Comparison of ENCODE assay signal across 13 mouse cellular contexts in genomic region chr1:186262040-186262439, GRCm38 (mm10).
DNase-seq lines count a peak whose midpoint lies in the region; ATAC-seq lines count a peak whose summit lies in the region.
"Had no signal": no experiment of that assay in that cellular context is flagged by ENCODE, and none has a peak within 500 bp of the region (broad histone marks: within the 10 kb centered on the region; RNA-seq: fewer than 3 reads in every experiment).

No protein-coding gene starts in this region.

- peaks cover 34% of the 10 kb centered on the region for H3K4me1 ChIP-seq in heart, embryonic 13.5 days
- H3K4me1 ChIP-seq in kidney, embryonic 16.5 days (ENCODE audit: insufficient read depth, low read length), result peaks cover 20% of the 10 kb centered on the region
- peaks cover 24% of the 10 kb centered on the region for H3K4me1 ChIP-seq in limb, embryonic 12.5 days (replicated peaks)

- no peak overlapping the region for H3K4me3 ChIP-seq in heart, embryonic 13.5 days
- H3K4me3 ChIP-seq in kidney, embryonic 16.5 days (ENCODE audit: low read length), result no peak overlapping the region
- no peak overlapping the region for H3K4me3 ChIP-seq in limb, embryonic 12.5 days (replicated peaks)
- H3K4me3 ChIP-seq: embryonic facial prominence, embryonic 12.5 days; midbrain, embryonic 12.5 days; neural tube, embryonic 15.5 days had no signal

- H3K9ac ChIP-seq in heart, embryonic 13.5 days, result no peak overlapping the region
- H3K9ac ChIP-seq in kidney, embryonic 16.5 days (replicated peaks; ENCODE audit: low read length), result no peak overlapping the region
- H3K9ac ChIP-seq in limb, embryonic 12.5 days (replicated peaks), result no peak overlapping the region
- H3K9ac ChIP-seq: embryonic facial prominence, embryonic 12.5 days; liver, embryonic 14.5 days; midbrain, embryonic 12.5 days; neural tube, embryonic 15.5 days had no signal

- WGBS in heart, embryonic 13.5 days, result 70% methylated on average over 6 of the region's 6 CpGs
- WGBS in kidney, embryonic 16.5 days, result 36% methylated on average over 6 of the region's 6 CpGs
- WGBS in limb, embryonic 12.5 days, result 57% methylated on average over 6 of the region's 6 CpGs

- H3K27me3 ChIP-seq in heart, embryonic 13.5 days (replicated peaks), result no peaks in the 10 kb centered on the region
- H3K27me3 ChIP-seq in kidney, embryonic 16.5 days (ENCODE audit: insufficient read depth, low read length), result no peaks in the 10 kb centered on the region
- no peaks in the 10 kb centered on the region for H3K27me3 ChIP-seq in limb, embryonic 12.5 days
- H3K27me3 ChIP-seq: embryonic facial prominence, embryonic 12.5 days; neural tube, embryonic 15.5 days had no signal

- peak overlapping the region; percentile 69 for H3K27ac ChIP-seq in heart, embryonic 13.5 days (replicated peaks)
- peak overlapping the region; percentile 76; the same call in 1 of the 2 replicates for H3K27ac ChIP-seq in kidney, embryonic 16.5 days (ENCODE audit: low read length)
- H3K27ac ChIP-seq in limb, embryonic 12.5 days, result peak overlapping the region; percentile 53
- H3K27ac ChIP-seq: liver, embryonic 14.5 days; midbrain, embryonic 12.5 days; neural tube, embryonic 15.5 days had no signal

- no peaks in the 10 kb centered on the region for H3K36me3 ChIP-seq in heart, embryonic 13.5 days
- no peaks in the 10 kb centered on the region for H3K36me3 ChIP-seq in kidney, embryonic 16.5 days (ENCODE audit: insufficient read depth, low read length)
- no peaks in the 10 kb centered on the region for H3K36me3 ChIP-seq in limb, embryonic 12.5 days
- H3K36me3 ChIP-seq: embryonic facial prominence, embryonic 12.5 days; midbrain, embryonic 12.5 days; neural tube, embryonic 15.5 days had no signal

- ATAC-seq in heart, embryonic 13.5 days (ENCODE audit: extremely low read depth, insufficient number of reproducible peaks, low FRiP score, low TSS enrichment), result no peak
- ATAC-seq in kidney, embryonic 16.5 days (ENCODE audit: low FRiP score, low TSS enrichment), result peak; percentile 11; the same call in 1 of the 2 replicates
- ATAC-seq in limb, embryonic 12.5 days (ENCODE audit: insufficient number of reproducible peaks, insufficient read depth, low FRiP score, low TSS enrichment, low read depth), result no peak
- no peak for ATAC-seq in megakaryocyte, adult 5-6 weeks (ENCODE audit: poor library complexity, severe bottlenecking)
- ATAC-seq: forebrain, embryonic 16.5 days had no signal

- H3K9me3 ChIP-seq in heart, embryonic 13.5 days, result peaks cover 6% of the 10 kb centered on the region; the same call in 1 of the 2 replicates
- H3K9me3 ChIP-seq in kidney, embryonic 16.5 days (ENCODE audit: low read length), result no peaks in the 10 kb centered on the region
- peaks cover 6% of the 10 kb centered on the region; the same call in 1 of the 2 replicates for H3K9me3 ChIP-seq in limb, embryonic 12.5 days
- H3K9me3 ChIP-seq: neural tube, embryonic 15.5 days had no signal

- DNase-seq in heart, adult 9 months (ENCODE audit: low spot score in 2 of 2), result no peak
- no peak for DNase-seq in kidney, postnatal 4 days
- peak; percentile 6 for DNase-seq in R1 (ENCODE audit: low read depth, low spot score)
- DNase-seq: cerebellum, adult 8-10 months had no signal

- no peak overlapping the region for H3K4me2 ChIP-seq in heart, embryonic 13.5 days
- no peak overlapping the region for H3K4me2 ChIP-seq in kidney, embryonic 16.5 days (replicated peaks; ENCODE audit: low read depth, low read length)
- H3K4me2 ChIP-seq in limb, embryonic 12.5 days, result no peak overlapping the region
- H3K4me2 ChIP-seq: embryonic facial prominence, embryonic 12.5 days; midbrain, embryonic 12.5 days; neural tube, embryonic 15.5 days had no signal
